Mouse (Mus musculus): ENCODE measurements around the gene B3galt4. TPM values are rescaled to one million over a fixed set of nuclear protein-coding genes. Genes with fewer than 3 reads are reported as not detected.
"Not testable (repeated sequence)": the region's sequence is repeated elsewhere in the genome, so short reads cannot be mapped to it uniquely, and the experiment has no call there.

The B3galt4 gene
- 10 to 100 TPM; 12.8 to 15.1 (median 13.9) TPM for polyA plus RNA-seq (2017; shearing (Covaris generic))

- ATAC-seq: peak; percentile 66
Measured at GRCm38 (mm10) chr17:33951021-33951946, at the start of gene B3galt4. TSS of gene B3galt4 (minus strand) at chr17:33951488.

- not testable (repeated sequence) for ATAC-seq
Measured at GRCm38 (mm10) chr17:34000796-34001195, 49.5 kb upstream of the B3galt4 start.

- peak; percentile 92 for ATAC-seq
Measured at GRCm38 (mm10) chr17:34000150-34000537, 48.9 kb upstream of the B3galt4 start, which contains the start of gene H2-K1. TSS of gene H2-K1 (minus strand) at chr17:34000347.

GRCm38 (mm10) chr17:33999341-34000149, 48.3 kb upstream of the B3galt4 start:
- no peak for ATAC-seq

- ATAC-seq: not testable (repeated sequence)
Measured at GRCm38 (mm10) chr17:33998697-33999096, 47.4 kb upstream of the B3galt4 start.

GRCm38 (mm10) chr17:33997025-33997424, 45.7 kb upstream of the B3galt4 start:
- not testable (repeated sequence) for ATAC-seq

GRCm38 (mm10) chr17:33995651-33996050, 44.4 kb upstream of the B3galt4 start:
- no peak for ATAC-seq

GRCm38 (mm10) chr17:33994959-33995358, 43.7 kb upstream of the B3galt4 start:
- no peak for ATAC-seq

- ATAC-seq: peak; percentile 55
Measured at GRCm38 (mm10) chr17:33991788-33992664, 40.7 kb upstream of the B3galt4 start.

- not testable (repeated sequence) for ATAC-seq
Measured at GRCm38 (mm10) chr17:33982136-33982535, 30.8 kb upstream of the B3galt4 start.

GRCm38 (mm10) chr17:33981192-33981909, 30.1 kb upstream of the B3galt4 start:
- ATAC-seq: peak; percentile 75

- ATAC-seq: no peak
Measured at GRCm38 (mm10) chr17:33980181-33981035, 29.1 kb upstream of the B3galt4 start.

- ATAC-seq: no peak
Measured at GRCm38 (mm10) chr17:33979512-33980050, 28.3 kb upstream of the B3galt4 start.

GRCm38 (mm10) chr17:33978631-33979031, 27.3 kb upstream of the B3galt4 start:
- ATAC-seq: peak; percentile 72

- no peak for ATAC-seq
Measured at GRCm38 (mm10) chr17:33977861-33978557, 26.7 kb upstream of the B3galt4 start.

GRCm38 (mm10) chr17:33973572-33973971, 22.3 kb upstream of the B3galt4 start:
- ATAC-seq: no peak

GRCm38 (mm10) chr17:33972691-33973090, 21.4 kb upstream of the B3galt4 start:
- no peak for ATAC-seq

GRCm38 (mm10) chr17:33969394-33969793, 18.1 kb upstream of the B3galt4 start:
- ATAC-seq: no peak

GRCm38 (mm10) chr17:33968927-33969326, 17.6 kb upstream of the B3galt4 start:
- peak; percentile 57 for ATAC-seq

All from inflammation-experienced regulatory T-cells, adult 6 months (primary cell).